Mouse (Mus musculus): ENCODE results near the gene Bloc1s5. TPM values are rescaled to one million over a fixed set of nuclear protein-coding genes. Genes with fewer than 3 reads are reported as not detected.

Gene Bloc1s5
- polyA plus RNA-seq, 1 experiment from 2014 or later = 12.5 TPM

DNA sequence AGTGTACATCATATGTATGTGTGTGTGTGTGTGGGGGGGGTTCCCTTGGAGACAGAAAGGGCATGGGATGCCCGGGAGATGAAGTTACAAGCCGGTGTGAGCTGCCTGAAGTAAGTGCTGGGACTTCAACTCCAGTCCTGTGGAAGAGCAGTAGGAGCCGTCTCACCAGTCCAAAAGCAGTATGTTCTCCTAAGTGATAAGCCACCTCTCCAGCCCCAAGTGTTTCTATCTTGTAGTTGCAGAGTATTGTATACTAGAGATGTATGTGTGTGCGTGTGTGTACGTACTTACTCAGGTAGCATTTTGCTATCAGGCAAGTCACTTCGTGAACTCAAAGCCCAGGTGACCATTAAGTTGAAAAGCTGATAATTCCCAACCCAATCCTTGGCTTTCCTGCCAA, 27.8 kb downstream of the Bloc1s5 start:
- H3K27ac ChIP-seq (replicated peaks) = no peak overlapping the region

DNA sequence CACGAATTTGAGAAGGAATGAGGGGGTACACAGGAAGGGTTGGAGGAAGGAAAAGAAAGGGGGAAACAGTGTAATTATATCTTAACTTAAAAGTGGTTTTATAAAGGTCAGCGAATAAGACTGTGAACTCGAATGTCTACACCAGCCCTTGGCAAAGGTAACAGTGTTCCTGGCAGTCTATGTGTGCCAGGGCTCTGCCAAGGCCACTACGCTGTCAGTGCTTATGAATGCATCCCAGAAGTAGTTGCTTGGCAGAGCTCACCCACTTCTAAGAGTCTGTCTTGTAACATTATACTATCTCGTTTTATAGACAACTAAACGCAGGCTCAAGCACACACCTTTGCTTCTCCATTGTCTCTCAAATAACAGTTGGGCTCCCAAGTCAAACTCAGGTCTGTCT, 29.6 kb downstream of the Bloc1s5 start:
- ATAC-seq (ENCODE audit: low FRiP score, low TSS enrichment) (no peak), DNase-seq (ENCODE audit: low spot score) (no peak)
- H3K36me3 ChIP-seq (ENCODE audit: control insufficient read depth, insufficient read depth, low read length) = no peaks in the 10 kb centered on the region
- 0 out of 2 replicates have a peak, but pooled peaks cover 2% of the 10 kb centered on the region for H3K4me1 ChIP-seq (replicated peaks; ENCODE audit: control insufficient read depth, insufficient read depth)
- no peak for TF ChIP-seq CTCF (IDR thresholded peaks at IDR 0.05; ENCODE audit: low read depth)
- no peak for TF ChIP-seq EP300 (optimal IDR thresholded peaks at IDR 0.05)
- no peak overlapping the region for H3K4me3 ChIP-seq (ENCODE audit: low read depth, low read length)
- no peak overlapping the region for H3K4me2 ChIP-seq (replicated peaks; ENCODE audit: low read depth)
- H3K27me3 ChIP-seq (ENCODE audit: control insufficient read depth, insufficient read depth, low read length) = no peaks in the 10 kb centered on the region
- WGBS = 78% methylated on average over 6 of the region's 6 CpGs
- H3K9ac ChIP-seq (ENCODE audit: low read length) = no peak overlapping the region
- H3K27ac ChIP-seq (replicated peaks) = no peak overlapping the region
- no peaks in the 10 kb centered on the region for H3K9me3 ChIP-seq (ENCODE audit: control insufficient read depth, low read length)

More for the DNA sequence above, 27.8 kb downstream of the Bloc1s5 start:
- H3K4me3 ChIP-seq (ENCODE audit: low read depth, low read length) = no peak overlapping the region
- no peaks in the 10 kb centered on the region for H3K27me3 ChIP-seq (ENCODE audit: control insufficient read depth, insufficient read depth, low read length)
- DNase-seq (ENCODE audit: low spot score) (no peak), ATAC-seq (ENCODE audit: low FRiP score, low TSS enrichment) (no peak)
- no peak overlapping the region for H3K4me2 ChIP-seq (replicated peaks; ENCODE audit: low read depth)
- no peaks in the 10 kb centered on the region for H3K36me3 ChIP-seq (ENCODE audit: control insufficient read depth, insufficient read depth, low read length)
- 91% methylated on average over 6 of the region's 6 CpGs for WGBS
- 0 out of 2 replicates have a peak, but pooled peaks cover 2% of the 10 kb centered on the region for H3K4me1 ChIP-seq (replicated peaks; ENCODE audit: control insufficient read depth, insufficient read depth)
- H3K9ac ChIP-seq (ENCODE audit: low read length) = no peak overlapping the region
- no peaks in the 10 kb centered on the region for H3K9me3 ChIP-seq (ENCODE audit: control insufficient read depth, low read length)
- TF ChIP-seq CTCF (IDR thresholded peaks at IDR 0.05; ENCODE audit: low read depth) (no peak), EP300 (optimal IDR thresholded peaks at IDR 0.05) (no peak)

DNA sequence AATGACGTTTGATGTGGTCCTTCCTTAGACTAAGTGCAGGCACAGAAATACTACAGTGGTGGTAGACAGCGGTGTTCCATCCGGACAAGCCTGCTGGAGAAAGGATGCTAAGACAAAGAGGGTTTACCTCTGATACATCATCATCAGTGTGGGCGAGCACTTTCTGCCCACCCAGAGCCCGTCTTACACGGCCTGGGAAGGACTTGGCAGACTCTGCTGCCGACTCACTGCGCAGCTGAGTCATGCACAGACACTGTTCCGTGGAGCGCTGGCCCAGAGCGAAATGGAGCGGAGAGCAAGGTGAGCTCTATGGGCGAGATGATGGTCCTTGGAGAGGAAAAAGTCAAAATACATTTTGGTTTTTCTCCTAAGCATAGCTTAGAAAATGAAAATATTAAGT, 31.9 kb downstream of the Bloc1s5 start:
- Histone ChIP-seq H3K9me3 (ENCODE audit: control insufficient read depth, low read length) (no peaks in the 10 kb centered on the region), H3K27ac (replicated peaks) (no peak overlapping the region), H3K36me3 (ENCODE audit: control insufficient read depth, insufficient read depth, low read length) (no peaks in the 10 kb centered on the region), H3K4me2 (replicated peaks; ENCODE audit: low read depth) (0 out of 2 replicates have a peak overlapping the region, but pooled peaks have one; percentile 26), H3K9ac (ENCODE audit: low read length) (no peak overlapping the region), H3K4me3 (ENCODE audit: low read depth, low read length) (no peak overlapping the region), H3K27me3 (ENCODE audit: control insufficient read depth, insufficient read depth, low read length) (no peaks in the 10 kb centered on the region), H3K4me1 (replicated peaks; ENCODE audit: control insufficient read depth, insufficient read depth) (0 out of 2 replicates have a peak, but pooled peaks cover 2% of the 10 kb centered on the region)
- WGBS = 59% methylated on average over 13 of the region's 13 CpGs
- DNase-seq (ENCODE audit: low spot score) (no peak), ATAC-seq (ENCODE audit: low FRiP score, low TSS enrichment) (no peak)
- TF ChIP-seq CTCF (IDR thresholded peaks at IDR 0.05; ENCODE audit: low read depth) = no peak
- TF ChIP-seq EP300 (optimal IDR thresholded peaks at IDR 0.05) = no peak

DNA sequence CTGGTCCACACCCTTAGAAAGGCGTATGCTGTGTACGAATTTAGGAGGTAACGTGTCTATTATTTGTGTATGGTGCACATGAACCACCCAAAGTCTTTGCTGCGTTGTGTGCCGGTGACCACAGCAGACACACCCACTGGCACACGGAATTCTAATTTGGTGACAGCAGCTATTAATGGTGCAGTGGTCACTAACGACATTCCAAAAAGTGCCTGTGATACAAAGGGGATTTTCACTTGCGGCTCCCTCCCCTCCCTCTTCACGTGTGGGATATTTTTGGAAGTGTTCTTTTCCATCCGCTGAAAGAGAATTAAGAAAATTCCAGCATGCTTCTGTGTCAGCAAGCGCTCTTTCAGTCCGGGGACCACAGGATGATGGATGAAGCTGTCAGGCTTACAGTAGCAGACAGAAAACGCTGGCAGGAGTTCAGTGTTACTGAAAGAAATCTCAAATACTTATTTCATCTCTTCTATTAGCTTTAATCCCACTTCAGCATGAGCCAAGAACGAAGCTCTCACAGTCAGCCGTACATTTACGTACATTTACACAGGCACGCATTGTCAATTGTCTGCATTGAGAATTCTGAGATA, 32.6 kb downstream of the Bloc1s5 start:
- DNase-seq (ENCODE audit: low spot score) (no peak), ATAC-seq (ENCODE audit: low FRiP score, low TSS enrichment) (no peak)
- no peaks in the 10 kb centered on the region for H3K36me3 ChIP-seq (ENCODE audit: control insufficient read depth, insufficient read depth, low read length)
- H3K9me3 ChIP-seq (ENCODE audit: control insufficient read depth, low read length) = no peaks in the 10 kb centered on the region
- 0 out of 2 replicates have a peak, but pooled peaks cover 2% of the 10 kb centered on the region for H3K4me1 ChIP-seq (replicated peaks; ENCODE audit: control insufficient read depth, insufficient read depth)
- TF ChIP-seq EP300 (optimal IDR thresholded peaks at IDR 0.05) (no peak), CTCF (IDR thresholded peaks at IDR 0.05; ENCODE audit: low read depth) (no peak)
- 39% methylated on average over 17 of the region's 17 CpGs for WGBS
- H3K9ac ChIP-seq (ENCODE audit: low read length) = no peak overlapping the region
- no peaks in the 10 kb centered on the region for H3K27me3 ChIP-seq (ENCODE audit: control insufficient read depth, insufficient read depth, low read length)
- H3K27ac ChIP-seq (replicated peaks) = no peak overlapping the region
- 0 out of 2 replicates have a peak overlapping the region, but pooled peaks have one; percentile 26 for H3K4me2 ChIP-seq (replicated peaks; ENCODE audit: low read depth)
- H3K4me3 ChIP-seq (ENCODE audit: low read depth, low read length) = no peak overlapping the region

DNA sequence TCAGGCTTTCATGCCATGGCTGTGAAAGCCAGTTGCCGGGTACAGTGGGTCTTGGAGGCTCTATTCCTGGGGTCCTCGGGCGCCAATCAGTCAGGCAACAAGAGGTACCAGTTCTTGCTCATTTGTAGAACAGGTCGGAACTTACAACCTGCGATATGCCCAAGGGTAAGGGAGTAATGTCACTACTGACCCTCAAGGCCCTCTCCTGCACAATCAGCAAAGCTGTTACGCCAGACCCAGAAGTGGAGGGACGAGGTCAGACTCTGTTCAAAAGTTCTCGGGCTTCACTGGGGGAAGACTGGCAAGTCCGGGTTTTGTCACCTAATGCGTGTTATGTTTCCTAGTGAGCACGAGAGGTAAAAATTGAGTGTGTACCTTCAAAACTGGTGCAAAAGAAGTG, 34.1 kb downstream of the Bloc1s5 start:
- ATAC-seq (ENCODE audit: low FRiP score, low TSS enrichment) (peak; percentile 59; the same call in 1 of the 2 replicates), DNase-seq (ENCODE audit: low spot score) (no peak)
- H3K27me3 ChIP-seq (ENCODE audit: control insufficient read depth, insufficient read depth, low read length) = no peaks in the 10 kb centered on the region
- TF ChIP-seq EP300 (optimal IDR thresholded peaks at IDR 0.05) (no peak), CTCF (IDR thresholded peaks at IDR 0.05; ENCODE audit: low read depth) (no peak)
- H3K4me3 ChIP-seq (ENCODE audit: low read depth, low read length) = no peak overlapping the region
- H3K36me3 ChIP-seq (ENCODE audit: control insufficient read depth, insufficient read depth, low read length) = no peaks in the 10 kb centered on the region
- no peak overlapping the region for H3K27ac ChIP-seq (replicated peaks)
- no peak overlapping the region for H3K9ac ChIP-seq (ENCODE audit: low read length)
- 0 out of 2 replicates have a peak, but pooled peaks cover 2% of the 10 kb centered on the region for H3K4me1 ChIP-seq (replicated peaks; ENCODE audit: control insufficient read depth, insufficient read depth)
- H3K9me3 ChIP-seq (ENCODE audit: control insufficient read depth, low read length) = no peaks in the 10 kb centered on the region
- WGBS = 80% methylated on average over 11 of the region's 11 CpGs
- no peak overlapping the region for H3K4me2 ChIP-seq (replicated peaks; ENCODE audit: low read depth)

DNA sequence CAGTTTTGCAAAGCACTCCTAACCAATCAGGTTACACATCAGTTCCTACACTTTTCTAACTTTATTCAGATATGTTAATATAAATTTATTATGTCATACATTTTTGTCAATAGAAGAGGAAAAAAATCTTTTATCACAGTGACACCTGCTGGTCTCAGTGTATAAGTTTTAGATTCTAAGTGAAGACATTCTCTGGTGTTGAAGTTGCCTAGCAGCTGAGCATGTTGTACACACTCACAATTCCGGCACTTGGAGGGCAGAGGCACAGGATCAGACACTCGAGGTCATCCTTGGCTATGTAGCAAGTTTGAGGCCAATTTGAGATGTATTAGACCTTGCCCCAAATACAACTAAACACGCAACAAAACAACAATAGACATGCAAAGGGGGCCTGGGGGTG, 37.8 kb downstream of the Bloc1s5 start:
- no peak for TF ChIP-seq EP300 (optimal IDR thresholded peaks at IDR 0.05)
- TF ChIP-seq CTCF (IDR thresholded peaks at IDR 0.05; ENCODE audit: low read depth) = peak; percentile 65
- DNase-seq (ENCODE audit: low spot score) = no peak
- Histone ChIP-seq H3K4me2 (replicated peaks; ENCODE audit: low read depth) (no peak overlapping the region), H3K4me1 (replicated peaks; ENCODE audit: control insufficient read depth, insufficient read depth) (no peaks in the 10 kb centered on the region), H3K9me3 (ENCODE audit: control insufficient read depth, low read length) (no peaks in the 10 kb centered on the region), H3K9ac (ENCODE audit: low read length) (no peak overlapping the region), H3K36me3 (ENCODE audit: control insufficient read depth, insufficient read depth, low read length) (no peaks in the 10 kb centered on the region), H3K4me3 (ENCODE audit: low read depth, low read length) (no peak overlapping the region), H3K27ac (replicated peaks) (no peak overlapping the region), H3K27me3 (ENCODE audit: control insufficient read depth, insufficient read depth, low read length) (no peaks in the 10 kb centered on the region)
- ATAC-seq (ENCODE audit: low FRiP score, low TSS enrichment) = no peak
- 52% methylated on average over 3 of the region's 3 CpGs for WGBS

Measured in stomach, postnatal 0 days (tissue).